Mouse (Mus musculus): ENCODE results near the gene Gm6583. TPM values are rescaled to one million over a fixed set of nuclear protein-coding genes. Genes with fewer than 3 reads are reported as not detected.

The Gm6583 gene
- polyA plus RNA-seq, 1 experiment, result 0.04 TPM

DNA sequence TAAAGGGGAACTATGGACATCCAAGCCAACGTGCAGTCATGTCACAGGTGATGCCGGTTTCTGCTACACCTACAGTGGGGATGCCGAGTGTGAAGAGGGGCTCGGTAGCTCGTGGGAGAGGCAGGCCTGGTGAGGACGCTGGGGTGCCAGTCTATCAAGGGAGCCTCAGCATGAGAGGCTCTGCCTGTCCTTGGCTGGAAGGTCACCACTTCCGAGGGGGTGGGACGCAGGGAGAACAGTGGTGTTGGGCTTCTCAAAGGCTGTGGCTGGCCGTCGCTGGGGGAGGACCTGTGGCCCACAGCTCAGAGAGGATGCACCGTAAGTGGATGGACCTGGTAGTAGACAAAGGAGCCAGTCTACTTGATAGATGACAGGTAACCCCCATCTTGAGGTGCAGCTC lies 25.3 kb upstream of the Gm6583 start:
- TF ChIP-seq TCF3 (IDR thresholded peaks at IDR 0.05; ENCODE audit: insufficient read length, low read depth) (no peak), REST (IDR thresholded peaks at IDR 0.05; ENCODE audit: insufficient read depth, insufficient read length) (no peak), MAX (IDR thresholded peaks at IDR 0.05; ENCODE audit: low read depth) (no peak), MYOG (IDR thresholded peaks at IDR 0.05; ENCODE audit: control insufficient read depth in 1 of 3, insufficient read depth in 1 of 3, insufficient read length in 2 of 3, low read depth in 2 of 3) (no peak), CEBPB (IDR thresholded peaks at IDR 0.05; ENCODE audit: insufficient read depth, poor library complexity, severe bottlenecking) (no peak)
- no peak overlapping the region for H3ac ChIP-seq (ENCODE audit: control insufficient read depth, insufficient read length)
- H3K79me2 ChIP-seq (ENCODE audit: control insufficient read depth, insufficient read depth), result no peaks in the 10 kb centered on the region
- no peak overlapping the region for H3K4me2 ChIP-seq (ENCODE audit: low read depth)
- no peak overlapping the region for H3K4me3 ChIP-seq
- peaks cover 3% of the 10 kb centered on the region for H3K36me3 ChIP-seq (ENCODE audit: control insufficient read depth, insufficient read depth)
- H3K27me3 ChIP-seq (ENCODE audit: control insufficient read depth, insufficient read depth, insufficient read length), result no peaks in the 10 kb centered on the region

DNA sequence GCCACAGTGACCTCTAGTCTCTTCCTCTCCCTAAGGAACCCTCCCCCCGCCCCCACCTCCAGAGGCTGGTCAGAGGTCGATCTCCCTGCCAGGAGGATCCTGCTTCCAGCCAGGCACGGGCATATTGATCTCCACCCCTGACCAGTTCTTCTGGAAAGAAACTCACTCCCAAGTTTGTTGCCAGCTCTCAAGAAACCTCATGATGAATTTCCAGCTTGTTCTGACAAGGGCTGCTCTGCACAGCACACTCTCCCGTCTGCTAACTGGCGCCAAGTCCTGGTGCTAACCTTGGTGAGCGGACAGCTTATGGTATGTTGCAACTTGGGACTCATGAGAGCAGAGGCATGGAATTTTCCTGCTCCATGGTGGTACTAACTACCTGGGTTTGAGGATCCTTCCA lies 22.9 kb upstream of the Gm6583 start:
- Histone ChIP-seq H3K79me2 (ENCODE audit: control insufficient read depth, insufficient read depth) (no peaks in the 10 kb centered on the region), H3K27me3 (ENCODE audit: control insufficient read depth, insufficient read depth, insufficient read length) (no peaks in the 10 kb centered on the region), H3K4me3 (no peak overlapping the region), H3K36me3 (ENCODE audit: control insufficient read depth, insufficient read depth) (peaks cover 3% of the 10 kb centered on the region), H3ac (ENCODE audit: control insufficient read depth, insufficient read length) (no peak overlapping the region), H3K4me2 (ENCODE audit: low read depth) (no peak overlapping the region)
- TF ChIP-seq REST (IDR thresholded peaks at IDR 0.05; ENCODE audit: insufficient read depth, insufficient read length) (no peak), TCF3 (IDR thresholded peaks at IDR 0.05; ENCODE audit: insufficient read length, low read depth) (no peak), USF1 (IDR thresholded peaks at IDR 0.05; ENCODE audit: low read depth) (no peak), SRF (IDR thresholded peaks at IDR 0.05; ENCODE audit: control insufficient read depth, insufficient read length, low read depth) (no peak), POLR2AphosphoS2 (IDR thresholded peaks at IDR 0.05; ENCODE audit: insufficient read length, low read depth) (no peak), E2F4 (IDR thresholded peaks at IDR 0.05; ENCODE audit: insufficient read depth) (no peak), MYOG (IDR thresholded peaks at IDR 0.05; ENCODE audit: control insufficient read depth in 1 of 3, insufficient read depth in 1 of 3, insufficient read length in 2 of 3, low read depth in 2 of 3) (no peak), MAX (IDR thresholded peaks at IDR 0.05; ENCODE audit: low read depth) (no peak), POLR2A (IDR thresholded peaks at IDR 0.05; ENCODE audit: insufficient read length, low read depth) (no peak), MYOD1 (IDR thresholded peaks at IDR 0.05; ENCODE audit: control insufficient read depth in 1 of 3, insufficient read length in 2 of 3, low read depth in 2 of 3) (no peak), TCF12 (IDR thresholded peaks at IDR 0.05; ENCODE audit: insufficient read depth, poor library complexity, severe bottlenecking) (no peak)

DNA sequence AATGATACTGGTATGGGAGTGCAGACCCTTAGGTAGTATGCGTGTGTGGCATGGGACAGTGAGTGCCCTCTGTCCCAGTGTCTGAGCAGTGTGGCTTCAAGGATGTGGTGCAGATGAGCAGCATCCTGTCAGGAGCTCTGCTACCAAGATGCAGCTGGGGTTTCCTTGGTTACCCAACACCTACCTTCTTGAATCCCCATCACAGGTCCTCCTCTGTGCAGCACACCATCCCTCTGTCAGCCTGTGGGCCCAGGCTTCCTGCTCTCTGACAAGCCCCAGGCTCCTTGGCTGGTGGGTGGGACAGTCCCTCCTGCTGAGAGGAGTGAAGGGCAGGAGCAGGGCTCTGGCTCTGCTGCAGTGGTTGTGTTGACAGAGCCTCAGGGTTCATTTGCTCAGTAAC lies 21.5 kb upstream of the Gm6583 start:
- Histone ChIP-seq H3K27me3 (ENCODE audit: control insufficient read depth, insufficient read depth, insufficient read length) (no peaks in the 10 kb centered on the region), H3K4me3 (no peak overlapping the region), H3ac (ENCODE audit: control insufficient read depth, insufficient read length) (no peak overlapping the region), H3K79me2 (ENCODE audit: control insufficient read depth, insufficient read depth) (no peaks in the 10 kb centered on the region), H3K4me2 (ENCODE audit: low read depth) (no peak overlapping the region), H3K36me3 (ENCODE audit: control insufficient read depth, insufficient read depth) (peaks cover 3% of the 10 kb centered on the region)
- TF ChIP-seq USF1 (IDR thresholded peaks at IDR 0.05; ENCODE audit: low read depth), result no peak
- TF ChIP-seq MYOD1 (IDR thresholded peaks at IDR 0.05; ENCODE audit: control insufficient read depth in 1 of 3, insufficient read length in 2 of 3, low read depth in 2 of 3), result no peak
- no peak for TF ChIP-seq MAX (IDR thresholded peaks at IDR 0.05; ENCODE audit: low read depth)
- TF ChIP-seq TCF3 (IDR thresholded peaks at IDR 0.05; ENCODE audit: insufficient read length, low read depth), result no peak
- TF ChIP-seq POLR2AphosphoS2 (IDR thresholded peaks at IDR 0.05; ENCODE audit: insufficient read length, low read depth), result no peak
- no peak for TF ChIP-seq POLR2A (IDR thresholded peaks at IDR 0.05; ENCODE audit: insufficient read length, low read depth)
- TF ChIP-seq TCF12 (IDR thresholded peaks at IDR 0.05; ENCODE audit: insufficient read depth, poor library complexity, severe bottlenecking), result no peak
- no peak for TF ChIP-seq E2F4 (IDR thresholded peaks at IDR 0.05; ENCODE audit: insufficient read depth)
- TF ChIP-seq CEBPB (IDR thresholded peaks at IDR 0.05; ENCODE audit: insufficient read depth, poor library complexity, severe bottlenecking), result no peak
- TF ChIP-seq SRF (IDR thresholded peaks at IDR 0.05; ENCODE audit: control insufficient read depth, insufficient read length, low read depth), result no peak
- TF ChIP-seq REST (IDR thresholded peaks at IDR 0.05; ENCODE audit: insufficient read depth, insufficient read length), result no peak
- TF ChIP-seq MYOG (IDR thresholded peaks at IDR 0.05; ENCODE audit: control insufficient read depth in 1 of 3, insufficient read depth in 1 of 3, insufficient read length in 2 of 3, low read depth in 2 of 3), result no peak

DNA sequence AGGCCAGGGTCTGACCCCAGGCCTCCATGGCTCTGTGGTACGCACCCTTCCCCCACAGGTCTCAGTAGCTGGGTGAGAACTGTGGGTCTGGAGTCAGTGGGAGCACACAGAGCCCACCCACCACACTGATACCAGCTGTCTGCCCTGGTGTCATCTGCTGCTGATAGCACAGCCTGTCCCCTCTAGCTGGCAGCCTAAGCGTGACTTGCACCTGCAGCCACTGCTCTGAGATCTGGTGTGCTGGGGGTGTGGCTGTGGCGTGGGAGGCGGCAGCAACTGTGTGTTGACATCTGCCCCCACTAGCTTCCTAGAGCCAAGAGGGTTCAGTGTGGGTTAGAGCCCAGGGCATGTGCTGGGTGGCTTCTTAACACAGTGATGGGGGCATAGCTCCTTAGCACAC lies 20.3 kb upstream of the Gm6583 start:
- no peak overlapping the region for H3K4me2 ChIP-seq (ENCODE audit: low read depth)
- no peaks in the 10 kb centered on the region for H3K79me2 ChIP-seq (ENCODE audit: control insufficient read depth, insufficient read depth)
- H3K36me3 ChIP-seq (ENCODE audit: control insufficient read depth, insufficient read depth), result peaks cover 3% of the 10 kb centered on the region
- no peaks in the 10 kb centered on the region for H3K27me3 ChIP-seq (ENCODE audit: control insufficient read depth, insufficient read depth, insufficient read length)
- no peak overlapping the region for H3K4me3 ChIP-seq
- peak in 2 of 3 experiments; percentile 22 to 73 for TF ChIP-seq MYOD1 (IDR thresholded peaks at IDR 0.05; ENCODE audit: control insufficient read depth in 1 of 3, insufficient read length in 2 of 3, low read depth in 2 of 3)
- no peak for TF ChIP-seq REST (IDR thresholded peaks at IDR 0.05; ENCODE audit: insufficient read depth, insufficient read length)
- TF ChIP-seq E2F4 (IDR thresholded peaks at IDR 0.05; ENCODE audit: insufficient read depth), result no peak
- no peak for TF ChIP-seq TCF12 (IDR thresholded peaks at IDR 0.05; ENCODE audit: insufficient read depth, poor library complexity, severe bottlenecking)
- no peak for TF ChIP-seq MAX (IDR thresholded peaks at IDR 0.05; ENCODE audit: low read depth)
- no peak for TF ChIP-seq CEBPB (IDR thresholded peaks at IDR 0.05; ENCODE audit: insufficient read depth, poor library complexity, severe bottlenecking)
- peak in 1 of 3 experiments; percentile 79 for TF ChIP-seq MYOG (IDR thresholded peaks at IDR 0.05; ENCODE audit: control insufficient read depth in 1 of 3, insufficient read depth in 1 of 3, insufficient read length in 2 of 3, low read depth in 2 of 3)
- TF ChIP-seq USF1 (IDR thresholded peaks at IDR 0.05; ENCODE audit: low read depth), result no peak
- no peak for TF ChIP-seq TCF3 (IDR thresholded peaks at IDR 0.05; ENCODE audit: insufficient read length, low read depth)
- TF ChIP-seq POLR2AphosphoS2 (IDR thresholded peaks at IDR 0.05; ENCODE audit: insufficient read length, low read depth), result no peak
- no peak for TF ChIP-seq POLR2A (IDR thresholded peaks at IDR 0.05; ENCODE audit: insufficient read length, low read depth)
- no peak for TF ChIP-seq SRF (IDR thresholded peaks at IDR 0.05; ENCODE audit: control insufficient read depth, insufficient read length, low read depth)
- no peak overlapping the region for H3ac ChIP-seq (ENCODE audit: control insufficient read depth, insufficient read length)

DNA sequence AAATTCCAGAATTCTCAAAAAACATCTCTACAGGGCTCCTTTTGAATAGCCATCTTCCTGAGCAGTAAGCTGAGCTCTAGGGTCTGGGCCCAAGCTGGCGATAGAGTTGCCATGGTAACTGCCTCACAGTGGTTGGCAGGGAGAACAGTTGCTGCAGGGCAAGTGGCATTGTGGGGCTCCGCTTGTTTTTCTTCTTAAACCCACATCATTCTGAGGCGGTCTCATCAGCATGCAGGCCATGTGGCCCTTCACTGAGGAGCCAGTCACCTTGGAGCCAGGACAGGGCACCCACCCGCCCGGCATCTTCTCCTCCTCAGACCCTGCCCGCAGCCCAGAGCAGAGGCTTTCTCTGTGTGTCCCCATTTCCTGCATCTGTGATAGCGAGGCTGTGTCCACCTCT lies 16.1 kb upstream of the Gm6583 start:
- H3ac ChIP-seq (ENCODE audit: control insufficient read depth, insufficient read length), result no peak overlapping the region
- TF ChIP-seq TCF12 (IDR thresholded peaks at IDR 0.05; ENCODE audit: insufficient read depth, poor library complexity, severe bottlenecking) (no peak), MYOD1 (IDR thresholded peaks at IDR 0.05; ENCODE audit: control insufficient read depth in 1 of 3, insufficient read length in 2 of 3, low read depth in 2 of 3) (no peak), POLR2AphosphoS2 (IDR thresholded peaks at IDR 0.05; ENCODE audit: insufficient read length, low read depth) (no peak), MAX (IDR thresholded peaks at IDR 0.05; ENCODE audit: low read depth) (no peak), POLR2A (IDR thresholded peaks at IDR 0.05; ENCODE audit: insufficient read length, low read depth) (no peak), MYOG (IDR thresholded peaks at IDR 0.05; ENCODE audit: control insufficient read depth in 1 of 3, insufficient read depth in 1 of 3, insufficient read length in 2 of 3, low read depth in 2 of 3) (no peak), USF1 (IDR thresholded peaks at IDR 0.05; ENCODE audit: low read depth) (no peak), TCF3 (IDR thresholded peaks at IDR 0.05; ENCODE audit: insufficient read length, low read depth) (no peak), REST (IDR thresholded peaks at IDR 0.05; ENCODE audit: insufficient read depth, insufficient read length) (no peak), SRF (IDR thresholded peaks at IDR 0.05; ENCODE audit: control insufficient read depth, insufficient read length, low read depth) (no peak), CEBPB (IDR thresholded peaks at IDR 0.05; ENCODE audit: insufficient read depth, poor library complexity, severe bottlenecking) (no peak), E2F4 (IDR thresholded peaks at IDR 0.05; ENCODE audit: insufficient read depth) (no peak)
- no peak overlapping the region for H3K4me3 ChIP-seq
- peaks cover 3% of the 10 kb centered on the region for H3K36me3 ChIP-seq (ENCODE audit: control insufficient read depth, insufficient read depth)
- H3K79me2 ChIP-seq (ENCODE audit: control insufficient read depth, insufficient read depth), result no peaks in the 10 kb centered on the region
- H3K27me3 ChIP-seq (ENCODE audit: control insufficient read depth, insufficient read depth, insufficient read length), result no peaks in the 10 kb centered on the region
- no peak overlapping the region for H3K4me2 ChIP-seq (ENCODE audit: low read depth)

All from myocyte (in vitro differentiated cells).